Mouse (Mus musculus) ES-CJ7 (cell line): ENCODE measurements around the gene Dclk1.

ENCODE experiments used
- DNase-seq: peaks from one replicate; pipeline ENCODE4 v3.0.0; 2011; ENCODE audit warnings: low read depth, low spot score

Gene Dclk1

DNA sequence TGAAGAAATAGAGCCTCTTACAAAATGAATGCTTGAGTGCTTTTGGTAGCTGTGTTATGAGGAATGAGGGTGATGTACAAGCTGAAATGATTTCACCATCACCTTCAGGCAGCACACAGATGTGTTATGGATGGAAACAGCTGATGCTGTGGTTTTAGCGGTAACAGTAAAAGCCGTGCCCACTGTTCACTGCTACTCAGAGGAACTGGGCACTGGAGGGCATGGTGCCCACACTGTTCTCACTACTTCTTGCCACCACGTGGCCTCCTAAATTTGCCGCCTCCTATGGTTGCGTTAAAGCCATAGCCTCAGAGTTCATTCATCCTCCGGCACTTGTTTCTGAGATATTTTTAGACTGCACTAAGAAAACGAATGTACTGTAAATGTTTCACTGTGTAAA, 18.0 kb downstream of the Dclk1 start:
- no peak for DNase-seq

- DNase-seq, result no peak
Measured at GRCm38 (mm10) chr3:55266091-55266490, 23.9 kb downstream of the Dclk1 start.

DNA sequence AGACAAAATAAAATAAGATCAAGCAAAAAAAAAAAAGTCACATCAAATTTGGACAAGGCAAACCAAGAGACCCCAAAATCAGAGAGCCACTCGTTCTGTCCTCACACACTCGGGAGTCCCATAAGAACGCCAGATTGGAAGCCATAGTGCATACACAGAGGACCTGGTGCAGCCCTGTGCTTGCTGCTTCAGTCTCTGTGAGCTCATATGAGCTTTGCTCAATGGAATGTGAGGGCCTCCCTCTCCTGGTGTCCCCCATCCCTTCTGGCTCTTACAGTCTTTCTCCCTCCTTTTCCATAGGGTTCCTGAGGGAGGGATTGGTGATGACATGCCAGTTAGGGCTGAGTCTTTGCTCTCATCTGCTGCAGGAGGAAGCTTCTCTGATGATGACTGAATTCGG, 27.6 kb downstream of the Dclk1 start:
- DNase-seq, result no peak

DNA sequence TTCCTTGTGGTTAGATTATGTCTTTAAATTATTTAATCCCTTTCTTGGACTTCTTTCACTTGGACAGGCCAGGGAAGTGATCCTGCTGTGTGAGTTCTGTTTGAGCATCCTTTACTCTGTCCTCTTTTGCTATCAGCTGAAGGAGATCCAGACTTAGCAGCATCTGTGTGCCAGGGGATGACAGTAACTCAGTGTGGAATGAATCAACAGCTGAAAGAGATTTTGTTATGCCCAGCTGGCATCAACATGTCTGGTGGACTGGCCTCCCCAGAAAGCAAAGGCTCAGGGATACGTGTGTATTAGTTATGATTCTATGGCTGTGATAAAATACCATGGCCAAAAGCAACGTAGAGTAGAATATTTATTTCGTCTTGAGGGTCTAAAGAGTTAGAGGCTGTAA, 28.2 kb downstream of the Dclk1 start:
- no peak for DNase-seq

DNA sequence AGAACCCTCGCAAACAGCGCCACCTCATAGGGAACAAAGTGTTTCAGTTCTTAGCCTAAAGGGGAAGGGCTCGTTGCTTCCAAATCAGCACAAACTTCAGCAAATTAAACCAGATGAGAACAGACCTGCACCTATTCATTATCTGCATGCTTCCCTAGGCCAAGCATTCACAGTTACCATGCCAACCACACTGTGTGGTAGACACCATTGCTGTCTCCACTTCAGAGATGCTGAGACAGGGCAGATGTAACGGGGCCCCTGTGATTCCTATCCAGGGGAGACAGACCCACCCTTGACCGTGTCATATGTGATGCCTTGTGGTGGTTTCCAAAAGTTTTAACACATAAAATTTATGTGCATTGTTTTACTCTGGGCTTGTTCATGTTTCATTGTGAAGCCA, 28.8 kb downstream of the Dclk1 start:
- DNase-seq, result no peak

- DNase-seq, result no peak
Measured at GRCm38 (mm10) chr3:55272536-55272935, 30.4 kb downstream of the Dclk1 start.

GRCm38 (mm10) chr3:55276446-55276845, 34.3 kb downstream of the Dclk1 start:
- peak; percentile 11 for DNase-seq

DNA sequence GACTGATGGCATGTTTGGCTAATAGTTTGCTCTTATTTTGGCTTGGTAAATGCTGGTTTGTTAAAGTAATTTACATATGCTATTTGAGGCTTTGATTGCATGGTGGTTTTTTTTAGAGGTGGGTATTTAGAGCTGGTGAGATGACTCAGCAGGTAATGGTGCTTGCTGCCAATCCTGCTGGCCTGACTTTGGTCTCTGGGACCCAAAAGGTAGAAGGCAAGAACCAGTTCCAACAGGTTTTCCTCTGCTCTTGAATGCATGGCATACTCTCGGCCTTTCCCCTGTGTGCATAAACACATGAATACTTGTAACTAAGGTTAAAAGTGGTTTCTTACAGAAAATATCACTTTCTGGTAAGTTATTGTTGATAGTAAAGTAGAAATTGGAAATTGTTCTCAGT, 34.7 kb downstream of the Dclk1 start:
- DNase-seq, result no peak

DNA sequence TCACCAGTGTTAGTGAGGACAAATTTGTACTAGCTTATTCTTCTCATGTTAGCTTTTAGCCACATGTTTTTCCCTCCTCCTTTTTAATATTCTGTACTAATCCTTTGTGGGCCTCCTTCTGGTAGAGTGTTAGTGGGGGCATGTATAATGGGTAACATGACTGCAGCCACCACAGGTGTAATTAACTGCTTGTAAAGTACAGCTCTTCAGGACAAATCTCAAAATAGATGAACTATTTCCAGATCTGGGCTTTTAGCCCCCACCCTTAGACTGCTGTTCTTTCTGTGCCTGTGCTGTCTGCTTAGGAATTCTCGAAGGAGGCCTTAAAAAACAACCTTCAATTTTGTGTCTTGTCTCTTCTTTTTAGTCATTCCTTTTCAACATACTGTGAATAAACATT, 35.7 kb downstream of the Dclk1 start:
- DNase-seq, result no peak

DNA sequence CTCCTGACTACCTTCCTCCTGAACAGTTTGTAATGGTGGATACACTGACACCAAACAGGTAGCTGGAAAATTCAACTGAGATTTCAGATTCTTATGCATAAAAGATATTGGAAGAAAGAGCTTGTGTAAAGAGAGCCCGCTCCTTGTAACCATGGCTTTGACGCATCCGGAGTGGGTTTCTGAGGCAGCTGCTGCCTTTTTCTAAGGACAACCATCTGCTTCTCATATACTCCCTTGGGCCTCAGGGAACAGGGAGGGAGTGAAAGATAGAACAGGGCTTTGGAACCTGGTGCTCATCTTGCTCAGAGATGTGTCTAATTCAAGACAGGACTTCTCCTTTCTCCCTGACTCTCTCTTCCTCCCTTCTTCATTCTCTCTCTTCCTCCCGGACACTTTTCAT, 37.8 kb downstream of the Dclk1 start:
- DNase-seq, result no peak

GRCm38 (mm10) chr3:55280471-55280870, 38.3 kb downstream of the Dclk1 start:
- peak; percentile 60 for DNase-seq

GRCm38 (mm10) chr3:55284215-55284614, 42.1 kb downstream of the Dclk1 start:
- no peak for DNase-seq

DNA sequence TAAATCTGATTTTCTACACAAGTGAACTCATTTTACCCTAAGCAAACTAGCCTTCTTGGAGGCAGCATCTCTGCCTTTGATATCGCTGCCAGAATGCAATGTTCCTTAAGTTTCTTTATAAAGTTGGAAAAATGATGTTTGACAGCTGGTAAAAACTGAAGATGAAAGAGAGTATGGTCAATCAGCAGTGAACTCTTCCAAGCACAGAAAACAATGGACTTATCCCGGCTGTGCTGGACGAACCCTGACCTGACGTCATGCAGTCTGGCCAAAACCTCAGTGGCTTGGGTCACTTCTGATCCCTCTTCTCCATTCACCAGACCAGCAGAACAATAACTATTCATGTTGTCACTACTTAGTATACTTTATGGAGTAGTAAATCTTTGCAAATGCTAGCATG, 46.6 kb downstream of the Dclk1 start:
- DNase-seq, result no peak

DNA sequence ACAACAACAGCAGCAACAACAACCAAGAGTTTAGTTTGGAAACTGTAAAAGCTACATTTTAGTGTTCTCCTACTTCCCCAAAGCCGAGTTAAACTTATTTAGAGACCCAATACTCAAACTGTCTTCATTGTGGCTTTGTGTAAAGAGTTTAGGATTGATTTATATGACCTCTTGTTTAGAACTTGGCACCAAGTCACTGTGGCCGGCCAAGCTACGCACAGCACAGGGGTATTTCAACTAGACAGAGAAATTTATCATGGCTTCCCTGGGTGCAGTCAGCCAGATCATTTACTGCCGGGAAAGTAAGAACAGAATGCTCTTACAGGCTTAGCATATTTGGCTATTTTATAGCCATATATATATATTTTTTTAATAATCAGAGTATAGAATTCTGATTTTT, 49.8 kb downstream of the Dclk1 start:
- DNase-seq, result no peak

DNA sequence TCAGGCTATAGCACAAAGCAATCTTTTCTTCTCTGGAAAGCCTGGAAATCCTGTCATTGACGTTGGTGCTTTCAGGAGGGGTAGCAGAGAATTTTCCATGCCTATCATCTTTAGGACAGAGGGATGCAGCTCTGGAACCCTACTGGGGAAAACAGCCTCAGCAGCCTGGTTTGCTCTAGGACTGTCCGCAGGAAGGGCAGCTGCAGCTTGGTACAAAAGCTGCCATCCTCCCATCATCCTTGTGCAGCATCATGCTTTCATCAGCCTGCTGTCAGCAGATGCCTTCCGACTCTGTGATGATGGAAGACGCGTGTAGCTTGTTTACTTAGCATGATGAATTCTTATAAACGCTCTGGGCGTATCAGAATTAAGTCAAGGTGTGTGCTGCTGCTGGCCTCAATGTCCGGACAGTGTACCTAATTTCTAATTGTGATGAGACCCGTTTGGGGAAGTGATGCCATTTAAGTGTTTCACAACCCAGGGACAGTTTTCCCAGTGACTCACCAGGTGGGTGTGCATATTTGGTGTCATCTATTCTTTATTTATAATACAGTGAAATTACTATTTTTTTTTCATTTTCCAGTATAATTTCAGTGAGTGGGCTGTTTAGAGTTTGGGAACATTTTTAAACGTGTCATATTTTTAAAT, 50.7 kb downstream of the Dclk1 start:
- DNase-seq, result no peak

- DNase-seq, result no peak
Measured at GRCm38 (mm10) chr3:55305653-55306052, 63.5 kb downstream of the Dclk1 start.

DNA sequence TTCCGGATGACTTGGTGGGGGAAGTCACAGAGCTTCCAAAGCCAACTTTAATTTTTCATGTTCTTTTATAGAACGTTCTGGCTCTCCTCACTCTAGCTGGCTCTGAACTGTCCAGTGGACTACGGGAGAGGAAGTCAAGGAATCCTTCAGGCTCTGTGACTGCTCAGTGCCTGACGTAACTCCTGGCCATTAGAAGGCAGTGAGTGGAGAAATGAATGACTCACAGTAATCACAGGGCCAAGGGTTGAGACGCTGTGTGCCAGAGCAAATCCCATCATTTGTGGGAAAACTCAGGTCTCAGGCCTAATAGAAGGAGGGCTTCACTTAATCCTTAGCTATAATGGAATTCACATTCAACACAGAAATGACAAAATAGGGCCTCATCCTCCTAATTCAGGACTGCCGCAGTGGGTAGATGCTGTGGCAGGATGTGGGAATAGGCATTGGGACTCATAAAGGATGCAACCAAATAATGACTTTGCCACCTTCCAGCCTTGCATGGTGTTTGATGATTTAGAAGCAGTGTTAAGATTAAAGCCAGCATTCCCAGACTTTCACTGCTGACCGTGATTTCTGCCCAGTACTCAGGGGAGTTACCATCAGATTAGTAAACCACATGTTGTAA, 65.5 kb downstream of the Dclk1 start:
- no peak for DNase-seq

- no peak for DNase-seq
Measured at GRCm38 (mm10) chr3:55309961-55310360, 67.8 kb downstream of the Dclk1 start.

DNA sequence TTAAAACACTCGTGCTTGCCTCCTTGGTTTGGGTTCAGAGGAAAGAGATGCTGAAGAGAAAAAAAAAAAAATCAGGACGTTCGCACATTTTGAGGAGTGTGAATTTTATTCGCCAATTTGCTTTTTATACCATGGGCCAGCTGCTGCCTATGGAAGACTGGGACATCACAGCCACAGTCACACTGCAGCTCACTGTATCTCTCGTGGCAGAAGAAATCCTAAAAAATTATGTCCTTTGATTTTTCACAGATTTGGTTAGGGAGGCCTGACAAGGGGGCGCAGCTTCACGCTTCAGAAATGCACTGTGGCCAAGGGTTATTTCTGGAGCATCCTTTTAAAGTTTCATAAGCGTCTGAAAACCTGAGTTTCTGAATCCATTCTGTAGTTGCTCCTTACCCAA, 73.7 kb downstream of the Dclk1 start:
- DNase-seq, result no peak

- DNase-seq, result no peak
Measured at GRCm38 (mm10) chr3:55318021-55318420, 75.9 kb downstream of the Dclk1 start.

DNA sequence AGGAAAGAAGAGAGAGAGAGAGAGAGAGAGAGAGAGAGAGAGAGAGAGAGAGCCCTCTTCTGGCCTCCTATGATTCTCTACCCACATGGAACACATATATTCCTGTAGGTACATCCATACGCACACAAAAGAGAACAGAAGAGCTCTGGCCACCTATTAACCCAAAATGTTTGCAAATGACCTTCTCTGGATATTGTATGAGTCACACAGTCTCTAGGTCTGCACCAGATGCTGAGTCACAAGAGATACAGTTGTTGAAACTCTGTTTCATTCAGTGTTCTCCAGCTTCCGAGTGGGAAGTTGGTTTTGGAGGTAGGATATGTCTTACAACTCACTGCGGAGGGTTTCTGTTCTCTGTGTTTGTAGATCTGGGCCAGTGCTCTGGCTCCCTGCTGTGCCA, 78.4 kb downstream of the Dclk1 start:
- DNase-seq, result no peak

- no peak for DNase-seq
Measured at GRCm38 (mm10) chr3:55324029-55324428, 81.9 kb downstream of the Dclk1 start.

GRCm38 (mm10) chr3:55330496-55330895, 88.3 kb downstream of the Dclk1 start:
- DNase-seq, result no peak

GRCm38 (mm10) chr3:55331694-55332093, 89.5 kb downstream of the Dclk1 start:
- DNase-seq, result peak; percentile 48
